Mouse (Mus musculus): ENCODE measurements around the gene Osbpl9.
A peak's percentile ranks its signal among the peaks of the same experiment; 100 is the strongest.

The Osbpl9 gene

GRCm38 (mm10) chr4:109098861-109099260 lies 103.2 kb downstream of the Osbpl9 start:
- no peak for DNase-seq

GRCm38 (mm10) chr4:109094269-109094668 lies 107.8 kb downstream of the Osbpl9 start:
- no peak for DNase-seq

- DNase-seq, result no peak
Observed at GRCm38 (mm10) chr4:109092344-109092743, 109.7 kb downstream of the Osbpl9 start.

GRCm38 (mm10) chr4:109091241-109091777 lies 110.8 kb downstream of the Osbpl9 start:
- DNase-seq, result no peak

- no peak for DNase-seq
Observed at GRCm38 (mm10) chr4:109089999-109090398, 112.1 kb downstream of the Osbpl9 start.

- peak; percentile 20 to 46 for DNase-seq
Observed at GRCm38 (mm10) chr4:109089171-109089570, 112.9 kb downstream of the Osbpl9 start.

GRCm38 (mm10) chr4:109080118-109080517 lies 122.0 kb downstream of the Osbpl9 start:
- DNase-seq, result no peak

- no peak for DNase-seq
Observed at GRCm38 (mm10) chr4:109079676-109080075, 122.4 kb downstream of the Osbpl9 start.

- DNase-seq, result no peak
Observed at GRCm38 (mm10) chr4:109078941-109079340, 123.1 kb downstream of the Osbpl9 start.

- no peak for DNase-seq
Observed at GRCm38 (mm10) chr4:109073296-109073695, 128.8 kb downstream of the Osbpl9 start.

- no peak for DNase-seq
Observed at GRCm38 (mm10) chr4:109072891-109073290, 129.2 kb downstream of the Osbpl9 start.

- no peak for DNase-seq
Observed at GRCm38 (mm10) chr4:109065714-109066113, 136.4 kb downstream of the Osbpl9 start.

GRCm38 (mm10) chr4:109064941-109065340 lies 137.1 kb downstream of the Osbpl9 start:
- DNase-seq, result no peak

- DNase-seq, result no peak
Observed at GRCm38 (mm10) chr4:109059255-109059821, 142.7 kb downstream of the Osbpl9 start.

- no peak for DNase-seq
Observed at GRCm38 (mm10) chr4:109057640-109058039, 144.4 kb downstream of the Osbpl9 start.

- DNase-seq, result peak in 1 of 2 experiments; percentile 34
Observed at GRCm38 (mm10) chr4:109056351-109056750, 145.7 kb downstream of the Osbpl9 start.

GRCm38 (mm10) chr4:109054003-109054402 lies 148.1 kb downstream of the Osbpl9 start:
- no peak for DNase-seq

- DNase-seq, result no peak
Observed at GRCm38 (mm10) chr4:109052282-109052681, 149.8 kb downstream of the Osbpl9 start.

- no peak for DNase-seq
Observed at GRCm38 (mm10) chr4:109048258-109048657, 153.8 kb downstream of the Osbpl9 start.

GRCm38 (mm10) chr4:109043756-109044155 lies 158.3 kb downstream of the Osbpl9 start:
- DNase-seq, result no peak

GRCm38 (mm10) chr4:109043294-109043693 lies 158.8 kb downstream of the Osbpl9 start:
- no peak for DNase-seq

- no peak for DNase-seq
Observed at GRCm38 (mm10) chr4:109042739-109043138, 159.3 kb downstream of the Osbpl9 start.

GRCm38 (mm10) chr4:109036327-109036726 lies 165.7 kb downstream of the Osbpl9 start:
- peak; percentile 63 to 76 for DNase-seq

GRCm38 (mm10) chr4:109030266-109030665 lies 171.8 kb downstream of the Osbpl9 start:
- DNase-seq, result no peak

- DNase-seq, result no peak
Observed at GRCm38 (mm10) chr4:109029857-109030256, 172.2 kb downstream of the Osbpl9 start.
